Mouse (Mus musculus) testis, postnatal 14 days (tissue): Measurements from ENCODE around the gene Tmtc1.

Experiments
- DNase-seq: peaks from one replicate; pipeline ENCODE4 v3.0.0; 2021; ENCODE audit warnings: low spot score

The Tmtc1 gene

DNA sequence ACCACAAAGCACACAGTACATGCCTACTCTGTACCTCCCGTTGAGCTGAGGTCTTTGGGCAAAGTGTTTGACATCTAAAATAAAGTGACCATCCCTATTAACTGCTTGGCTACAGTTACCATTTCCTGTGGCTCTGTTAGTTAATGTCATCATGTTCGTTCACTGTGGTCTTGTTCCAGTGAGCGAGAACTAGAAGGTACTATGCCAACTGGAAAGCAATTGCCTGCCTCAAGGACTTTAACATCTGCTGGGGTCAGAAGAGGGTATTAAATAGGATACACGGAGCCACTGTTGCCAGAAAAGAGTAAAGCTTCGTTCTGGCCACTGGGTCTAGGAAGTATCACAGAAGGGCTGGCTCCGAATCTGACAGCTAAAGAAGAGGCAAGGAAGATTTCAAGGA lies 23.8 kb downstream of the Tmtc1 start:
- no peak for DNase-seq

GRCm38 (mm10) chr6:148416597-148416996 lies 27.6 kb downstream of the Tmtc1 start:
- no peak for DNase-seq

- DNase-seq: no peak
Measured at GRCm38 (mm10) chr6:148413638-148414037, 30.6 kb downstream of the Tmtc1 start.

- DNase-seq: no peak
Measured at GRCm38 (mm10) chr6:148406792-148407490, 37.2 kb downstream of the Tmtc1 start.

DNA sequence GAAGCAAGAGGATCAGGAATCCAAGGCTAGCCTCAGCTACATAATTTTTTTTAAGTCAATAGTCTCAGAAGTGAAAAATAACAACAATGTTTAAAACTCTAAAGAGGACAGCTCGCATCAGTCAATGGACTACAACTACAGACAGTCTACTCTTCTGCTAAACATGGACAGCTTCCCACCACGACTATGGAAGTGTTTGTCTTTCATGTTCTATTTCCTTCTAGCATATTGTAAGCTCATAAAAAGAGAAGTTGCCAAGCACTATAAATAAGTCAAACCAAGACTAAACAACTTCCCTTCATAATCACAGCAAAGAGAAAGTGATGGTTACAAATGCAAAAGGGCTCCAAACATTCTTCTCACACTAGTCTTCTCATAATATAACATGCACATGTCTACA lies 38.6 kb downstream of the Tmtc1 start:
- no peak for DNase-seq

- DNase-seq: peak; percentile 16
Measured at GRCm38 (mm10) chr6:148404500-148404899, 39.7 kb downstream of the Tmtc1 start.

DNA sequence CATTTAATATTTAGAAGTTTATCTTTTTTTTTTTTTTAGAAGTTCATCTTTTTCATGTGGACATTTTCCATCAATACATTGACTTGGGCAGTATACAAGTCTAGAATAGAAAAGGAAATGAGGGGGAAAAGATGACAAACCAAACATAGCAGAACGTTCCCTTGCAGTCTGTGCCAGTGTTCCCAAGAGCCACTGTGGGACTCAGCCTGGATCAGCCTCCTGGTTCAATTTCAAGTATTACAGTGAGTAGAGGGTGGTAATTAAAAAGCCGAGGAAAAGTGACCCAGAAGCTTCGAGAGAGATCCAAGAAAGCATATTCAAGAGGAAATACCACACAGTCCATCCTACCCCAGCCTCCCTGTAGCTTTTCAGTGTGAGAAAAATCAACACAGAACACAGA lies 40.4 kb downstream of the Tmtc1 start:
- DNase-seq: no peak

DNA sequence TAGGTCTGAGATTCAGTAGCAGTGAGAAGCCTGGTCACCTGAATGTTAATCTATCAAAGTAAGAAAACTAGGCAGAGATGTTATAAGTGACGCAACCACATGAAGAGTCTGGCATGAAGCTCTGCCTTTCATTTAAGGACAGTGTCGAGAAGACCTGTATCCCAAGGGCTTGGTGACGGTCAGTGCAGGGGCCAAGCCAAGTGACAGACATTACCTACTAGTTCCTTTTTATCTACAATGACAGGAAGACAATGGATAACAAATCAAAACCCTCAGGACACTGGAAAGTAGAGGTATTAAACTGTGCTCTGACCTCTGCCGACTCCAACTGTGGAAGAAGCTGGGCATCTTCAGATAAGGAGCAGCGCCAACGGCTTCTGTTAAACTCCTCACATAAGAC lies 43.2 kb downstream of the Tmtc1 start:
- no peak for DNase-seq

GRCm38 (mm10) chr6:148399541-148399940 lies 44.6 kb downstream of the Tmtc1 start:
- DNase-seq: no peak

- DNase-seq: no peak
Measured at GRCm38 (mm10) chr6:148398888-148399287, 45.3 kb downstream of the Tmtc1 start.

DNA sequence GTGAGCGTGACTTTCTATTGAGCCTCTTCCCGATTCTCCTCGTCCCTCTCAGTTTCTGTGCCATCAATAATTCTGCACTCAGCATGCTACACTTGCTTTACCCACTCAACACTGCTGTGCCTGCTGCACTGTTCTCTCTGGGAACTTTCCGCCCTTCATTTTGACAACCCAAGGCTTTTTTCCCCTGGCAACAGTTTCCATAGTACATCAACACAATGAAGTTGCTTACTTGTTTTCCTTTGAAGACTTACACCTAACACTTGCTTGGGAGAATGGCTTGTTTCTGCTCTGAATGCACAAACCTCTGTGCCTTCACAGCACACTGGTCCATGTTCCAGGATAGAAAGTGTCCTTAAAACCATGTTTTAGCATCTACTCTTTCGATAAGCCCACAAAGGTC lies 46.9 kb downstream of the Tmtc1 start:
- no peak for DNase-seq

DNA sequence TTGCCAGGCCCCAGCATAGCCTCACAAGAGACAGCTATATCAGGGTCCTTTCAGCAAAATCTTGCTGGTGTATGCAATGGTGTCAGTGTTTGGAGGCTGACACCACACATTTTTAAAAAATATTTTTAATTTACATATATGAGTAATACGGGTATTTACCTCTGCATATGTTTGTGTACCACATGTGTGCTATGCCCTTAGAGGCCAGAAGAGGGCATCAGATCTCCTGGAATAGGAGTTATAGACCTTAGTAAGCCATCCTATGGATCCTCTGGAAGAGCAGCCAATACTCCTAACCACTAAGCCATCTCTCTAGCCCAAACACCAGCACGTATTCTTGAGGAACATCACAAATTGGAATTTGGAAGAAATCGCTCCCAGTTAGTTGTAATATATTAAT lies 48.9 kb downstream of the Tmtc1 start:
- DNase-seq: no peak

GRCm38 (mm10) chr6:148394294-148394693 lies 49.9 kb downstream of the Tmtc1 start:
- DNase-seq: no peak

- DNase-seq: no peak
Measured at GRCm38 (mm10) chr6:148392147-148392546, 52.0 kb downstream of the Tmtc1 start.

GRCm38 (mm10) chr6:148391286-148391685 lies 52.9 kb downstream of the Tmtc1 start:
- DNase-seq: no peak

DNA sequence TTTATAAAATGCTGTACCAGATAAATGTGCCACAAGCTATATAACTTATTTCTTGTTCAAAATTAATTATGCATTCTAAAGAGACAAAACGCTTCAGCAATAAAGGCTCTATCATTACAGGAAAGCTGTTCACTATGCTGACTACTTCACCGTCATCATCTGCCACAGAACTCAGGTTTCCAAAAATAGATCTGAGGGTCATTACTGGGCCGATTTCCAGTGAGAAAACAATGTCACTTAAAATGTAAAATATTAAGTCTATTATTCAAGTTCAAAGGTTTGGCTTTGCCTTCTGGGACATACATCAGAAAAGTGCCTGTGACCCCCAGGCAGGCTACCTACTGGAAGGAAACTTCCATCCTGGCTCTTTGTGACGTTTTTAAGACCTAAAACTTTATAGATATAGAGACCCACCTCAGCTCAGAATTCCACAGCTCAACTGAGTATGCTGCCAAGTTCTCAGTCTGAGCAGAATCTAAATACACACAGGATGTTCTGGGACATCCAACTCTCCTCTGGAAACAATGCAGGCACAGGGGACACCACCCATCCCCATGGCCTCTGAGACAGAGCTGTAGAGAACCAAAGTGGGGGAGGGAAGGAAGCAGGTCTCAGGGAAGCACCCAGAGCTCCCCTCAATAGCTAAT lies 53.4 kb downstream of the Tmtc1 start:
- no peak for DNase-seq

- DNase-seq: no peak
Measured at GRCm38 (mm10) chr6:148387990-148388389, 56.2 kb downstream of the Tmtc1 start.

GRCm38 (mm10) chr6:148384111-148384895 lies 59.9 kb downstream of the Tmtc1 start:
- DNase-seq: no peak

- DNase-seq: no peak
Measured at GRCm38 (mm10) chr6:148381163-148381782, 62.9 kb downstream of the Tmtc1 start.

GRCm38 (mm10) chr6:148375618-148376209 lies 68.5 kb downstream of the Tmtc1 start:
- DNase-seq: no peak

DNA sequence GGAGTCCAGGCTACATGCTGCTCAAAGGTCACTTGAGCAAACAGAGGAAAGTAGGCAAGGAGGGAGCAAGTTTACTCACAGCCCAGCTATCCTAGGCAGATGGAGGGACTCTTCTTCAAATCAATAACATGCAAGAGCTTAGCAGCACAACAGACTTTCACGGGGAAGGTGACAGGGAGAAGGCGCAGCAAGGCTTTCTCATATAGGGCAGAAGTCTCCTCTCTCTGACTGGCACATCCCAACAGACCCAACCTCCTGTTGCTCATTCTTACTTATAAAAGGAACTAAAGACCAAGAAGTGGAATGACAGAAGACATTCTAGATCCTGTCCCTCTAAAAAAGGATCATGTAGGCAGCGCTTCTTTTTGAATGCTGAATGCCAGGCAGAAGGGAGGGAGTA lies 69.2 kb downstream of the Tmtc1 start:
- DNase-seq: no peak

DNA sequence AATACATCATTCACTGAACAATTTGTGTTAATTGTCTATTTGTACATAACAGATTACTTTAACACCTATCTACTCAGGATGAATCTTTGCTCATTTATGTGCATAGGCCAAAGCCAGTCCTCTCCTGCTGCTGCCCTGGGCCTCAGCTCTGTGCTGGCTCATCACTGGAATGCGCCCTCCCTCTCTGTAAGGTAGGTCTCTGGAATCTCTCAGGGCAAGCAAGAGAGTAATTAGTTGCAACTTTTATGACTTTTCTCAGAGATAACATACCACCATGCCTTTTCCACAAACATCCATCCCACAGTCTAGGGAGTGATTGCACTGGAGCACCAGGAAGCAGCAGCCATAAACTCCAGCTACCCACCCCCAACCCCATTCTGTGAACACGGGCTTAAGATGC lies 70.7 kb downstream of the Tmtc1 start:
- no peak for DNase-seq
